Mouse (Mus musculus) ovary, postnatal 10 days (tissue): ENCODE measurements around the gene Ccnq.

Source experiments
- DNase-seq: peaks from one replicate; pipeline ENCODE4 v3.0.0; 2022; ENCODE audit warnings: low spot score

Gene Ccnq

DNA sequence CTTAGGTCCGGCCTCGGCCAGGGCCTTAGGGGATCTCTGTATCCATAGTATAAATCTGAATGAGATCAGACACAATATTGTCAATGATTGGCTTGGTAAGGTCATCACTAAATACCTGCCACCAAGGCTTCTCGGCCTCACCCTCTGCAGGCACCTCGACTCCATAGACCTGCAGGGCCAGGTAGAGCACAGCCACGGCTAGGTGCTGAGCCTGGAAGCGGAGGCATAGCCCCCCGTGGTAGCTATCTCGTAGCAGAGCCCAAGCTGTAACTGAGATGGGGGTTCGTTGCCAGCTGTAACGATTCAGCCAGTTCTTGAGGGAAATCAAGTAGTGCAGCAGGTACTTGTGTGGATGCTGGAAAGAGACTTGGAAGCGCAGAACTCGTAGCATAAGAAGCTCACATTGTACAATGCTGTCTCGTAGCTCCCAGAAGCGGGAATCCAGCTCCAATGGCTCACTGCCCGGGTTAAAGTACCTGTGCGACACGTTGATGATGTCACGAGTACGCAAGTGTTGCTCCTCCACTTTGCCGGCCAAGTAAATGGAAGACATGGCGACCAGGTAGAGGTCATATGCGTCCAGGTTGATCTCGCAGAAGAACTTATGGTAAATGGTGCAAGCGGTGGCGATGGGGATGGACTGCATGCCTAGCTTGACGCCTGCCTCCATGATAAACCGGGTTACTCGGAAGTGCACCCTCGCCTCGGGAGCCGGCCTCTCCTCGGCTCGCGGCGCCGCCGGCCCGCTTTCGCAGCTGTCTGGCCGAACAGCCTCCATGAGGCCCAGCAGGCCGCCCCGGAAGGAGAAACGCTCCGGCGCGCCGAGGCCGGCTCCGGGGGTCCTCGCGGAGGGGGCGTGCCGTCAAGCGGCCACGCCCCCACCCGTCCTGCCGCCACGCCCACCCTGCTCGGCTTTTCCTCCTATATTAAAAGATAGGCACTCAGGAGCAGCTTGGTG, at the start of gene Ccnq:
Ccnq (minus strand) TSS at position 845 of the 958 bp plus-strand sequence.
- peak; percentile 59 for DNase-seq

GRCm38 (mm10) chr11:78801094-78801493, 49.6 kb upstream of the Ccnq start:
- DNase-seq, result no peak

DNA sequence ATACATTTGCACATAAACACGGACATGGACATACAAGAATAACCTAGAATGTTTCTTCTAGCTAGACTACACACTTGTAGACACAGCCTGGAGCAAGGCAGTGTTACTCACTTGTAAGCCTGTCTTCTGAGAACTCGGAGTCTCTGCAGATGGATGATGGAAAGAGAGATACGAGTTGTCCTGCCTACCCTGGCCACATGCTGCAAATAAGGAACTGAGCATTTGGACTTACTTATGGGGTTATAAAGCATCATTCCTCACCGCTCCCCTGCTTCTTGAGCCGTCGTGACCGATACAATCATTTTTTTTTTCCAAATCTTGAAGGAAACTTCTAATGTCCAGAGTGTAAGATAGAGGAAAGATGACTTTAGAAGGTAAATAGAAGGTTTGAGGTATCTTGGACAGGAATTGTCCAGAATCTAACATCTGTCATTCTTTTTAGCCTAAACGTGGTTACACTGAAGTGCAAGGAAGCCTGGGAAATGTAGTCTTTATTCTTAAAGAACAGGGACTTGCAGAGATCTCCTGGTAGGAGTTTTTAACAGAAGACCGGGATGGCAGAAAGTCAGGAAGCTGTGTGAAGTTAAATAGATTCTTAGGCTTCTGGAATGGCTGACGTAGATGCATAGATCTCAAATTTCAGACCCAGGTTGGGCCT, 44.7 kb upstream of the Ccnq start:
- no peak for DNase-seq

DNA sequence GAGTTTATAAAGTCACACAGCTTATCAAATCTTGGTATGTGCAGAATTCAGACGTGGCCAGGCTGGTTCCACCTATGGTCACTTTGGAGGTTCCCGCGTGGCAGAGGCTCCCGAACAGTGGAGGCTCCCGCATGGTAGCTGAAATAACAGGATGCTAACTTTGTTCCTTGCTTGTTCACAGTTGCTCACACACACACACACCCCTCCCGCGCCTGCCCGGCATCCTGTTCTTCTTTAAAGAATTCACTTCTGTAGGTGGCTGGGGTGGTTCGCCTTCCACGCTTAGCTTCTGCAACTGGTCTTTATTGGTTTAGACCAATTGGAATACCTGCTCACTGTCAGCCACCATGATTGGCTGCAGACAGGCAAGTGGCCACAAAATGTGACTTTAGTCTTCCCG, 41.6 kb upstream of the Ccnq start:
- DNase-seq, result no peak

- no peak for DNase-seq
Observed at GRCm38 (mm10) chr11:78792465-78792864, 40.9 kb upstream of the Ccnq start.

- no peak for DNase-seq
Observed at GRCm38 (mm10) chr11:78792055-78792454, 40.5 kb upstream of the Ccnq start.

- peak; percentile 25 for DNase-seq
Observed at GRCm38 (mm10) chr11:78791582-78791981, 40.1 kb upstream of the Ccnq start.

DNA sequence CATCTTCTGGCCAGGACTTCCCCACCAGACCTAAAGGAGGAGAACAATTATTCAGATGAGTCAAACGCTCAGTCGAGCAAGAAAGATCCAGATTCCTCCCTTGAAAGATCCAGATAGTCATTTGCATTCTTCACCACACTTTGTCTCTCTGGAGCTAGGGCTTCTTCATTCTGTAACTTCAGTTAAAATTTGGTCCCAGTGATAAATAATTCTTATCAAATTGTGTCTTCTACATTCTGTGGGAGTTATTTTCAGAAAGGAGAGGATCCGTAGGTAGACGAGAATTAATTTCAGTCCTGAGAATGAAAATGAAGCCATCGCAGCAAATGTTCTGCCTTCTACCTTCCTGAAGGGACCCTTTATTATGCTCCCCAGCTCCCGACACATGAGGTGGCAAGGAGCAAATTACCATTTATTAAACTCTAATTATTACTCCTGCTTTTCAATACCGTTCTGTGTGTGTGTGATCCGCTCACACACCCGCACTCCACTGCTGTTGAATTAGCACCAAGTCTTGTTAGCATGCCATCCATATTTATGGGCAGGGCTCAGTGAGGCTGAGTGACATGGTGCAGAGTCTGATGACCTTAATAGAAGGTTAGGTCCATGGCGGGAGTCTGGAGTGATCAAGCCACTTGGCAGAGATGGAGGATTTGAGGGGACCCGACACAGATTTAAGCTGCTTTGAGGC, 38.0 kb upstream of the Ccnq start:
- DNase-seq, result no peak

- DNase-seq, result no peak
Observed at GRCm38 (mm10) chr11:78786013-78786431, 34.5 kb upstream of the Ccnq start.

- DNase-seq, result no peak
Observed at GRCm38 (mm10) chr11:78782791-78783347, 31.3 kb upstream of the Ccnq start.

GRCm38 (mm10) chr11:78782326-78782725, 30.8 kb upstream of the Ccnq start:
- DNase-seq, result no peak

GRCm38 (mm10) chr11:78780571-78780970, 29.0 kb upstream of the Ccnq start:
- no peak for DNase-seq

- no peak for DNase-seq
Observed at GRCm38 (mm10) chr11:78780002-78780401, 28.5 kb upstream of the Ccnq start.

DNA sequence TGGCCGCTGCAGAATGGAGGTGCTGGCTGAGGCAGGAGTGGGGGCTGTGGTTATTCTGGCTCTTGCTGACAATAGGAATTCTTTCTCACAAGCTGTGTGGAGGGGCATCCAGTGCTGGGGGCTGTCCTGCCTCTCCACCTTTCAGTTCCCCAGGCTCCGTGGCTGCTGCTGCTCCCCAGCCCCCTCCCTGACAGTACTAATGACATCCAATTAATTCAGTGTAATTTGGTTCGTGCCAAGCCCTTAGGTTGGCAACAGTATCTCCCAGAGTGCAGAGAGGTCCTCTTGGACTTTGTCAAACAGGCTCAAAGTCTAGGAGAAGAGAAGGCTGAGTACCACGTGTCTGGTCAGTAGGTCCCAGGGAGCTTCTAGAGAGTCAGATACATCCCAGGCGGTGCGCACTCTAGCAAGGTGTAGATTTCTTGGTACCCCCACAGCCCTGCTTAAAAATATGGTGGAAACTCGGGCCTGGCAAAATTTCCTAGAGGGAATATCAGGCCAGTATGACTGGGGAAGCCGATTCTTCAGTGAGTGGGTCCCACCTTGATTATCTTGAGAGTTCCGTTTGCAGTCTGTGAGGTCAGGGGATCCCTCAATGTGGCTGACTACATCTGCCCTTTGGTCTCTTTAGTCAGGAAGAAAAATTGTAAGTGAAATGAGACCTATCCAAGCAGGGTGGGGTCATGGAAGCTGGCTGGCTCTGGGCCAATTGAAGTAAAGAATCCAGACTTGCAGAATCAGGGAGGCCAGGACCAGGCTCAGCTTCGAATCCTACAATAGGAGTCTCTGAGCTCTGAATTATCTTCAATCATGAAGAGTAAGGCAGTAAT, 26.5 kb upstream of the Ccnq start:
- DNase-seq, result no peak

- no peak for DNase-seq
Observed at GRCm38 (mm10) chr11:78771751-78772283, 20.3 kb upstream of the Ccnq start.

DNA sequence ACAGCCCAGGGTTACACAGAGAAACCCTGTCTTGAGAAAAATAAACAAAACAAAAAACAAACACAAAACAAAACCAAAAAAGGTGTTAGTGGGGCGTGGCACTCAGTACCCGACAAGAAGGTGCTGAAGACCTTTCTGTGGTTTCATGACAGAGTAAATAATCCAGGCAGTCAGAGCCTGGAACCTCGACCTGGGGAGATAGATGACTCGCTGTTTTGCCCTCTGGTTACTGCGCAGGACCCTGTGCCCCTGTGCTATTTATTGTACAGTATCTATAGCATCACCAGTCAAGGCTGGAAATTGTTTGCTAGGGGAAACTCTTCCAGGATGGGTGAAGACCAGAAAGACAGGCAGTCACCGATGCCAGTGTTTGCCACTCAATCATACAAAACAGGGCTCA, 18.9 kb upstream of the Ccnq start:
- no peak for DNase-seq

DNA sequence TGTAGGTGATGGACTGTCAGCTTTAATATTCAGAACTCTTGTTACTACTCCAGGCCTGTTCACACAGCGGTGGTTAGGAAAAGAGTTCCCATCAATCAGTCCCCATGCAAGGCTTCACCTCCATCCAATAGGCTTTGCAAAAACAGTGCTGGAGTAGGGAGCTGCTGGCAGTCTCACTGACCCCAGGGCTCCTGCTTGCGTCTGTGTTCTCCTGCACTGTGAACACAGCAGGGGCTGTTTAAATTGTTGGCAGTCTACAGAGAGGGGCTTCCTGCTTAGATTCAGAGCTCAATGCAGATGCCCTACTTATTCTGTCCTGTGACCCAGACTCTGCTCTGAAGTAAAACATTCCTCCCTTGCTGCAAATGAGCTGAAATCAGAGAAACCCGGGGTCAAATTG, 17.2 kb upstream of the Ccnq start:
- no peak for DNase-seq

DNA sequence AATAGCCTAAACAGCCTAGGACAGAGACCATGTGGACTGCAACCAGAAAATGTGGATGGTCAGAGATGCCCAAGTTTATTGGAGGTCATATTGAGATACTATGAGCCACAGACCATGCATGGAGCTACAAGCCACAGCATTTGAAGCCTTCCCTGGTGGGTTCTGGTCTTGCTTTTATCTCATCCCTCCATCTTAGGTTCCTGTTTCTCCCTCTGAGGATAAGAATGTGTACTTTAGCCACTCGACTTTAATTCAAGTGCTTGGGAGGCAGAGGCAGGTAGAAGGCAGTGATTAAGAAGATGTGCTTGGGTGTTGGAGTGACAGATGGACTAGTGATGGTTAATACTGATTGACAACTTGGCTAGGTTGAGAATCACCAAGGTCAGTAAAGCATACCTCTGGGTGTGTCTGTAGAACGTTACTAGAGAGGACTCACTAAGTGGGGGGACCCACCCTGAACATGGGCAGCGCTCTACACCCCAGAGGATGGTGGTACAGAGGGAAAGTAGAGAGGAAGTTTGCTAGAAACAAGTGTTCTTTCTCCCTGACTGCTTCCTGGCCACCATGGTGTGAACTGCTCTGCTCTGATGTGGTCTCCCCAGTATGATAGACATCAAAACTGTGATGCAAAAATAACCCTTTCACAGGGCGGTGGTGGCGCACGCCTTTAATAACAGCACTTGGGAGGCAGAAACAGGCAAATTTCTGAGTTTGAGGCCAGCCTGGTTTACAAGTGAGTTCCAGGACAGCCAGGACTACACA, 14.7 kb upstream of the Ccnq start:
- DNase-seq, result no peak

DNA sequence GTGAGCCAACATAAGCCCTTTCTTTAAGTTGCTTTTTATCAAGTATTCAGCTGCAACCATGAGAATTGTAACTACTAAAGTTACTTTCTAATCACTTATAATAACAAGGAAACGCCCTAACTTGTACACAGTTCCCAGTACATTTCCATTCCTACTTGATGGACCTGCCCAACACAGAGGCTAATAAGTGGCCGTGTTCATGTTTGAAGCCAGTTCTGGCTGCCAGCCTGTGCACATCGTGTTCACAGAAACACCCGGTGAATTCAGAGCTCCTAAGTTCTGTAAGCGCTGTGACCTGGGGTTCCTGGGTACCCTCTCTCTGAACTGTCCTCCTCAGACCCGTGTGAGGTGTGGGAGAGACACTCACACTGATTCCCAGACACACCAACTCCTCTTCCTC, 13.3 kb upstream of the Ccnq start:
- DNase-seq, result no peak

DNA sequence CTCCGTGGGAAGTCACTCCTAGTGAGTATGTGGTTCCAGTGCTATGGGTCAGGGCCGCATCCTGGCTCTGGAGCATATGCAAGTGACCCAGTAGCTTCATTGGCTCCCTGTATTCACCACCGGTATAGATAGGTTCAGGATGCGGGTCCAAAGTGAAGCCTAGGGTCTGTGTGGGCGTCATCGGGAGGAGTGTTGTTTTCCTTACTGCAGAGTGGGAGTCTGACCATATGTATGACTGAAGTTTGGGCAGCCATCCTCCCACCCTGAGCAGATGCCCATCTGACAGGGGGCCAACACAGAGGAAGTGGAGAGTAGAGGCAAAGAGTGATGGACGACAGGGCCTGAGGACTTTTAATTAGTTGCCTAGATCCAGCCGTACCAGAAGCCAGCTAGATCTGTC, 12.8 kb upstream of the Ccnq start:
- no peak for DNase-seq
